ENCODE assay signal across 16 mouse cellular contexts in the genomic region with DNA sequence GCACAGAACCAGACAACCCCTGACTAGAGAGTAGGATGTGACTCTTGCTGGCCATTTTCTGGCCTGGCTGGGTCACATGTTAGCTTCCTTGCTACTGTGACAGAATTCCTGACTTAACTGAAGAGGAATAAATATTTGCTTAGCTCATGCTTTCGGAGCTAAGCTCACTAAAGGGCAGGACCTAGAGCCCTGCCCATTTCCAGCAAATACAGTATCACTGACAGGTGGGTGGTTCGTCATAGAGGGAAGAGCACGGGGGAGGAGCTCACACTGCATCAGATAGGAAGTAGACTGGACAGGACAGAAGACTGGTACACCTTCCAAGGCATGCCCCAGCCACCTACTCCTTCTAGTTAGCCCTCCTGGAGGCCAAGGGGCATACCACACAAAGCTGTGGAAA. TPM values are rescaled to one million over a fixed set of nuclear protein-coding genes. Genes with fewer than 3 reads are reported as not detected.
DNase-seq lines count a peak whose midpoint lies in the region; ATAC-seq and TF ChIP-seq lines count a peak whose summit lies in the region.
"Had no signal": no experiment of that assay in that cellular context is flagged by ENCODE, and none has a peak within 500 bp of the region (broad histone marks: within the 10 kb centered on the region; RNA-seq: fewer than 3 reads in every experiment).

No protein-coding gene starts in this region.

- no peak overlapping the region for H3K4me2 ChIP-seq in hindbrain, embryonic 12.5 days (replicated peaks)
- H3K4me2 ChIP-seq in hindbrain, embryonic 13.5 days, result no peak overlapping the region
- no peak overlapping the region for H3K4me2 ChIP-seq in midbrain, embryonic 16.5 days (ENCODE audit: low read length)
- no peak overlapping the region for H3K4me2 ChIP-seq in lung, postnatal 0 days (replicated peaks; ENCODE audit: low read depth, low read length)
- H3K4me2 ChIP-seq: embryonic facial prominence, embryonic 15.5 days; forebrain, embryonic 12.5 days; heart, embryonic 11.5 days had no signal

- peaks cover 5% of the 10 kb centered on the region; the same call in 1 of the 2 replicates for H3K4me1 ChIP-seq in hindbrain, embryonic 12.5 days
- peaks cover 9% of the 10 kb centered on the region for H3K4me1 ChIP-seq in hindbrain, embryonic 13.5 days (replicated peaks)
- H3K4me1 ChIP-seq in midbrain, embryonic 16.5 days (ENCODE audit: control insufficient read depth, insufficient read depth, low read length), result peaks cover 2% of the 10 kb centered on the region; the same call in 1 of the 2 replicates
- H3K4me1 ChIP-seq in midbrain, embryonic 10.5 days, result peaks cover 24% of the 10 kb centered on the region
- H3K4me1 ChIP-seq in lung, postnatal 0 days (ENCODE audit: insufficient read depth, low read depth, low read length), result peaks cover 6% of the 10 kb centered on the region; the same call in 1 of the 2 replicates
- H3K4me1 ChIP-seq: forebrain, embryonic 12.5 days had no signal

- H3K27me3 ChIP-seq in hindbrain, embryonic 12.5 days, result no peaks in the 10 kb centered on the region
- no peaks in the 10 kb centered on the region for H3K27me3 ChIP-seq in hindbrain, embryonic 13.5 days
- H3K27me3 ChIP-seq in midbrain, embryonic 16.5 days (ENCODE audit: control insufficient read depth, insufficient read depth, low read depth, low read length), result no peaks in the 10 kb centered on the region
- no peaks in the 10 kb centered on the region for H3K27me3 ChIP-seq in midbrain, embryonic 10.5 days (ENCODE audit: low read depth, poor library complexity, severe bottlenecking)
- no peaks in the 10 kb centered on the region for H3K27me3 ChIP-seq in lung, postnatal 0 days (replicated peaks; ENCODE audit: insufficient read depth, low read length)
- H3K27me3 ChIP-seq: embryonic facial prominence, embryonic 15.5 days; forebrain, embryonic 12.5 days; Patski had no signal

- H3K36me3 ChIP-seq in hindbrain, embryonic 12.5 days, result peaks cover 28% of the 10 kb centered on the region
- H3K36me3 ChIP-seq in hindbrain, embryonic 13.5 days, result peaks cover 50% of the 10 kb centered on the region
- H3K36me3 ChIP-seq in midbrain, embryonic 16.5 days (ENCODE audit: control insufficient read depth, insufficient read depth, low read length), result peaks cover 22% of the 10 kb centered on the region
- H3K36me3 ChIP-seq in midbrain, embryonic 10.5 days, result peaks cover 22% of the 10 kb centered on the region
- peaks cover 9% of the 10 kb centered on the region; the same call in 1 of the 2 replicates for H3K36me3 ChIP-seq in lung, postnatal 0 days (ENCODE audit: insufficient read depth, low read length)

- TF ChIP-seq EP300 in lung, postnatal 0 days (IDR thresholded peaks at IDR 0.05), result peak; percentile 17; the same call in 1 of the 2 replicates

- H3K27ac ChIP-seq in hindbrain, embryonic 12.5 days, result no peak overlapping the region
- no peak overlapping the region for H3K27ac ChIP-seq in hindbrain, embryonic 13.5 days
- no peak overlapping the region for H3K27ac ChIP-seq in midbrain, embryonic 16.5 days (ENCODE audit: low read length)
- H3K27ac ChIP-seq in midbrain, embryonic 10.5 days (replicated peaks), result no peak overlapping the region; the same call in 1 of the 2 replicates
- peak overlapping the region; percentile 52; the same call in 1 of the 2 replicates for H3K27ac ChIP-seq in lung, postnatal 0 days (ENCODE audit: low read length)
- H3K27ac ChIP-seq: embryonic facial prominence, embryonic 15.5 days; forebrain, embryonic 12.5 days had no signal

- no peak for DNase-seq in midbrain, embryonic 10.5 days (ENCODE audit: low spot score)
- peak; percentile 80 for DNase-seq in lung, postnatal 0 days (ENCODE audit: low spot score)
- DNase-seq in MN1 (ENCODE audit: low spot score), result no peak
- DNase-seq in spleen, postnatal 10 days (ENCODE audit: low spot score in 2 of 2), result no peak
- DNase-seq: cerebellum, adult 11-12 months; gastrocnemius, postnatal 14 days; heart, postnatal 36 days; kidney, adult 8-10 months had no signal

- 0 out of 2 replicates have a peak, but pooled peaks have one; percentile 32 for ATAC-seq in hindbrain, embryonic 12.5 days (ENCODE audit: low FRiP score)
- ATAC-seq in hindbrain, embryonic 13.5 days (ENCODE audit: low FRiP score), result no peak
- peak; percentile 51 for ATAC-seq in midbrain, embryonic 16.5 days
- ATAC-seq in lung, postnatal 0 days, result peak; percentile 52
- ATAC-seq in activated CD4-positive, CD25-positive, alpha-beta regulatory T cell, adult 4 months, result no peak
- ATAC-seq: Patski had no signal

- no peaks in the 10 kb centered on the region for H3K9me3 ChIP-seq in hindbrain, embryonic 12.5 days (replicated peaks)
- H3K9me3 ChIP-seq in hindbrain, embryonic 13.5 days, result no peaks in the 10 kb centered on the region
- H3K9me3 ChIP-seq in midbrain, embryonic 16.5 days (replicated peaks; ENCODE audit: control insufficient read depth, low read length, poor library complexity, severe bottlenecking), result no peaks in the 10 kb centered on the region
- H3K9me3 ChIP-seq in midbrain, embryonic 10.5 days (replicated peaks), result no peaks in the 10 kb centered on the region
- no peaks in the 10 kb centered on the region for H3K9me3 ChIP-seq in lung, postnatal 0 days (ENCODE audit: low read length)
- H3K9me3 ChIP-seq: embryonic facial prominence, embryonic 15.5 days; forebrain, embryonic 12.5 days had no signal

- no peak for TF ChIP-seq CTCF in lung, postnatal 0 days (IDR thresholded peaks at IDR 0.05)

- H3K9ac ChIP-seq in hindbrain, embryonic 12.5 days, result no peak overlapping the region
- no peak overlapping the region for H3K9ac ChIP-seq in hindbrain, embryonic 13.5 days
- no peak overlapping the region for H3K9ac ChIP-seq in midbrain, embryonic 16.5 days (ENCODE audit: low read depth, low read length)
- no peak overlapping the region for H3K9ac ChIP-seq in lung, postnatal 0 days (replicated peaks; ENCODE audit: low read depth)
- H3K9ac ChIP-seq: embryonic facial prominence, embryonic 15.5 days; forebrain, embryonic 12.5 days had no signal

- H3K4me3 ChIP-seq in hindbrain, embryonic 12.5 days, result no peak overlapping the region
- no peak overlapping the region for H3K4me3 ChIP-seq in hindbrain, embryonic 13.5 days
- H3K4me3 ChIP-seq in midbrain, embryonic 16.5 days (ENCODE audit: low read depth, low read length), result no peak overlapping the region
- no peak overlapping the region for H3K4me3 ChIP-seq in midbrain, embryonic 10.5 days
- no peak overlapping the region for H3K4me3 ChIP-seq in lung, postnatal 0 days (ENCODE audit: low read depth, low read length)
- H3K4me3 ChIP-seq: embryonic facial prominence, embryonic 15.5 days; forebrain, embryonic 12.5 days had no signal

- WGBS in hindbrain, embryonic 12.5 days, result 81% methylated on average over 3 of the region's 3 CpGs
- 89% methylated on average over 3 of the region's 3 CpGs for WGBS in hindbrain, embryonic 13.5 days
- 78% methylated on average over 3 of the region's 3 CpGs for WGBS in midbrain, embryonic 16.5 days
- WGBS in midbrain, embryonic 10.5 days, result 83% methylated on average over 3 of the region's 3 CpGs
- WGBS in lung, postnatal 0 days, result 56% methylated on average over 3 of the region's 3 CpGs

RNA-seq across cellular contexts. Expression of a gene that starts 7.8 kb away (rescaled TPM):
- polyA plus RNA-seq in hindbrain, embryonic 12.5 days (2016; fragmentation: Nextera tagmentation; extraction: Ambion mirVana), result 1.4 and 1.6 TPM in 2 replicates
- 1.6 and 2.0 TPM in 2 replicates for polyA plus RNA-seq in hindbrain, embryonic 13.5 days (2015; fragmentation: Nextera tagmentation; extraction: Ambion mirVana)
- polyA plus RNA-seq in midbrain, embryonic 16.5 days (2015; fragmentation: Nextera tagmentation; extraction: Ambion mirVana), result 0.92 and 2.1 TPM in 2 replicates
- polyA plus RNA-seq in midbrain, embryonic 10.5 days (2016; fragmentation: Nextera tagmentation; extraction: Ambion mirVana), result not detected in 2 replicates
- 1.3 and 1.9 TPM in 2 replicates for polyA plus RNA-seq in lung, postnatal 0 days (2015; fragmentation: Nextera tagmentation; extraction: Ambion mirVana)
- not detected for polyA plus RNA-seq in activated CD4-positive, CD25-positive, alpha-beta regulatory T cell, adult 4 months (2017; shearing (Covaris generic))

RNA-seq across cellular contexts. Expression of a gene that starts 23.8 kb away (rescaled TPM):
- polyA plus RNA-seq in hindbrain, embryonic 12.5 days (2016; fragmentation: Nextera tagmentation; extraction: Ambion mirVana), result 133 and 137 TPM in 2 replicates
- polyA plus RNA-seq in hindbrain, embryonic 13.5 days (2015; fragmentation: Nextera tagmentation; extraction: Ambion mirVana), result 246 and 258 TPM in 2 replicates
- polyA plus RNA-seq in midbrain, embryonic 16.5 days (2015; fragmentation: Nextera tagmentation; extraction: Ambion mirVana), result 419 and 423 TPM in 2 replicates
- polyA plus RNA-seq in midbrain, embryonic 10.5 days (2016; fragmentation: Nextera tagmentation; extraction: Ambion mirVana), result 72.6 and 94.9 TPM in 2 replicates
- polyA plus RNA-seq in lung, postnatal 0 days (2015; fragmentation: Nextera tagmentation; extraction: Ambion mirVana), result 50.8 and 58.8 TPM in 2 replicates
- polyA plus RNA-seq in activated CD4-positive, CD25-positive, alpha-beta regulatory T cell, adult 4 months (2017; shearing (Covaris generic)), result 10 to 100 TPM; 21.6 to 23.1 TPM

Comparison
In these comparisons a context has a peak if more than half of its experiments do, and no peak if none do; other contexts are left out.
1. ATAC-seq: peak in hindbrain, embryonic 12.5 days (single experiment), midbrain, embryonic 16.5 days (single experiment) and lung, postnatal 0 days (single experiment); none in hindbrain, embryonic 13.5 days (single experiment) and activated CD4-positive, CD25-positive, alpha-beta regulatory T cell, adult 4 months (single experiment).